Mouse (Mus musculus) spleen, adult 2 months (tissue): ENCODE measurements around the gene Ankmy2.

Experiments used
- CTCF ChIP-seq: fragments of 200-500 bp; IDR thresholded peaks from 2 replicates; pipeline ENCODE4 v1.5.1; 2011; ENCODE audit warnings: mild to moderate bottlenecking, inconsistent platforms; ENCODE audit not compliant: insufficient read depth, insufficient read length, insufficient replicate concordance; ENCODE audit errors: extremely low read depth
- POLR2A ChIP-seq: fragments of 200-500 bp; IDR thresholded peaks from 2 replicates; pipeline ENCODE4 v1.6.1; 2011; ENCODE audit warnings: low read depth, low read length, inconsistent platforms

DNA sequence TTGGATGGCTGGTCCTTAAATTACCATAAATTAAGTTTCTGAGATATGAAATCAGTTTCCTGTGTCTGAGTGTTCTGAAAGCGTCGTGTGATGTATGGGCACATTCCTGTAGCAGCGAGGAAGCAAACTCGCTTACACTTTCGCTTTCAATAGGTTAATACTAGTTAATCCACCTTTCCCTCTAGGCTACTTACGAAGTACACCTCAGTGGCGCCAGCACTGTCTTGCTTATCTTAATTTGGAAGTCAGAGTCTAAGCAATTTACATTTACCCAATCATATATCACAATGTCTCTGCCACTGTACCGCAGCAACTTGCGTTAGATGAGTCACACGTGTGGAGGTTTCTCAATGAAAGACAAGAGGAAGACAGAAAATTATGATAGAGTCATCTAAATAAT lies 60.0 kb downstream of the Ankmy2 start:
- TF ChIP-seq POLR2A = no peak
- TF ChIP-seq CTCF = no peak
